Mouse (Mus musculus) myocyte (in vitro differentiated cells): ENCODE results near the gene Mad2l2. TPM values are rescaled to one million over a fixed set of nuclear protein-coding genes. Genes with fewer than 3 reads are reported as not detected.
"Not testable (repeated sequence)": the region's sequence is repeated elsewhere in the genome, so short reads cannot be mapped to it uniquely, and the experiment has no call there.

Experiments
- H3K27me3 ChIP-seq: one replicate; pipeline ENCODE4 v1.6.1; 2011; ENCODE audit not compliant: control insufficient read depth, insufficient read depth, insufficient read length
- H3K36me3 ChIP-seq: one replicate; pipeline ENCODE4 v1.6.1; 2011; ENCODE audit not compliant: control insufficient read depth, insufficient read depth
- H3K4me2 ChIP-seq: one replicate; pipeline ENCODE4 v1.6.1; 2011; ENCODE audit warnings: low read depth, control low read depth
- H3K4me3 ChIP-seq: one replicate; pipeline ENCODE4 v1.5.1; 2011; ENCODE audit warnings: mild to moderate bottlenecking, control low read depth, moderate library complexity
- H3K79me2 ChIP-seq: one replicate; pipeline ENCODE4 v1.6.1; 2011; ENCODE audit not compliant: control insufficient read depth, insufficient read depth
- H3ac ChIP-seq: one replicate; pipeline ENCODE4 v1.6.1; 2011; ENCODE audit not compliant: control insufficient read depth, insufficient read length
- CEBPB ChIP-seq: IDR thresholded peaks from 2 replicates; pipeline ENCODE4 v1.6.1; 2011; ENCODE audit warnings: mild to moderate bottlenecking, moderate library complexity; ENCODE audit not compliant: poor library complexity, insufficient read depth, severe bottlenecking
- E2F4 ChIP-seq: IDR thresholded peaks from one replicate; pipeline ENCODE4 v1.6.1; 2011; ENCODE audit warnings: mild to moderate bottlenecking, control low read depth, moderate library complexity; ENCODE audit not compliant: insufficient read depth
- MAX ChIP-seq: IDR thresholded peaks from one replicate; pipeline ENCODE4 v1.6.1; 2011; ENCODE audit warnings: low read depth, mild to moderate bottlenecking, control low read depth
- MYOD1 ChIP-seq, 3 experiments: IDR thresholded peaks; one replicate each; pipeline ENCODE4 v1.6.1; 2011; ENCODE audit warnings: control low read depth in 2 of 3, low read depth in 2 of 3, mild to moderate bottlenecking in 2 of 3, moderate library complexity in 1 of 3; ENCODE audit not compliant: insufficient read length in 2 of 3, control insufficient read depth in 1 of 3
- MYOG ChIP-seq, 3 experiments: IDR thresholded peaks; one replicate each; pipeline ENCODE4 v1.6.1; 2011; ENCODE audit warnings: control low read depth in 2 of 3, low read depth in 2 of 3, mild to moderate bottlenecking in 2 of 3; ENCODE audit not compliant: insufficient read length in 2 of 3, control insufficient read depth in 1 of 3, insufficient read depth in 1 of 3
- POLR2A ChIP-seq: IDR thresholded peaks from one replicate; pipeline ENCODE4 v1.6.1; 2011; ENCODE audit warnings: low read depth, mild to moderate bottlenecking, control low read depth, moderate library complexity; ENCODE audit not compliant: insufficient read length
- POLR2AphosphoS2 ChIP-seq: IDR thresholded peaks from one replicate; pipeline ENCODE4 v1.6.1; 2011; ENCODE audit warnings: low read depth, control low read depth; ENCODE audit not compliant: insufficient read length
- REST ChIP-seq: IDR thresholded peaks from one replicate; pipeline ENCODE4 v1.6.1; 2011; ENCODE audit warnings: mild to moderate bottlenecking, control low read depth, moderate library complexity; ENCODE audit not compliant: insufficient read depth, insufficient read length
- SRF ChIP-seq: IDR thresholded peaks from one replicate; pipeline ENCODE4 v1.6.1; 2011; ENCODE audit warnings: low read depth; ENCODE audit not compliant: control insufficient read depth, insufficient read length
- TCF12 ChIP-seq: IDR thresholded peaks from one replicate; pipeline ENCODE4 v1.6.1; 2011; ENCODE audit warnings: mild to moderate bottlenecking, control low read depth; ENCODE audit not compliant: poor library complexity, insufficient read depth, severe bottlenecking
- TCF3 ChIP-seq: IDR thresholded peaks from one replicate; pipeline ENCODE4 v1.6.1; 2011; ENCODE audit warnings: low read depth, control low read depth; ENCODE audit not compliant: insufficient read length
- USF1 ChIP-seq: IDR thresholded peaks from one replicate; pipeline ENCODE4 v1.6.1; 2011; ENCODE audit warnings: low read depth, mild to moderate bottlenecking, control low read depth, moderate library complexity
- polyA plus RNA-seq: library from polyadenylated mRNA; unstranded; fragments of >200 nt; fragmentation: generic; extraction: Trizol; gene quantifications from one replicate; pipeline ENCODE4 v1.2.1, GENCODE M21; 2012; ENCODE audit warnings: missing spikeins

Mad2l2 gene
- polyA plus RNA-seq, 1 experiment: 31.0 TPM

DNA sequence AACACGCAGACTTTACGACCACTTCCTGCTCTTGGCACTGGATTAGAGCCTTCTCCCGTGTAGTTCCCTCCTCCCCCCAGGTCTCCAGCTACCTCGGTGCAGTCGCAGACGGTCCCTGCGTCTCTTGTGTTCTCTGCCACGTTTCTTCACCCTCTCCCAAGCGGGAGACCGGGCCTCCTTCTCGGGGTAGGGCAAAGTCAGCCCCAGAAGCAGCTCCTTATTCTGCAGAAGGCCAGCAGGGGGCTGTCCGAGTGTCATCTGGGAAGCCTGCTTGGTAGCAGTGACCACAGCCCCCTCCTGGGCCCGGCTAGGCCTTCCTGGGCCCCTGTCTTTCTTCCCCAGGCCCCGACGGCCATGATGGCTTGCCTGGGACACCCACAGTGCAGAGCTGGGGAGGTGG is 14.7 kb upstream of the Mad2l2 start:
- no peak overlapping the region for H3ac ChIP-seq
- no peaks in the 10 kb centered on the region for H3K36me3 ChIP-seq
- peak overlapping the region; percentile 38 for H3K4me2 ChIP-seq
- TF ChIP-seq TCF3: no peak
- TF ChIP-seq TCF12: no peak
- TF ChIP-seq USF1: no peak
- TF ChIP-seq POLR2AphosphoS2: no peak
- H3K27me3 ChIP-seq: peaks cover 6% of the 10 kb centered on the region
- H3K79me2 ChIP-seq: no peaks in the 10 kb centered on the region
- no peak overlapping the region for H3K4me3 ChIP-seq

GRCm38 (mm10) chr4:148116657-148117056 is 13.5 kb upstream of the Mad2l2 start:
- Histone ChIP-seq H3K79me2 (no peaks in the 10 kb centered on the region), H3K4me2 (no peak overlapping the region), H3ac (no peak overlapping the region), H3K27me3 (peaks cover 6% of the 10 kb centered on the region), H3K4me3 (no peak overlapping the region), H3K36me3 (no peaks in the 10 kb centered on the region)
- TF ChIP-seq MYOD1 (IDR thresholded peaks at IDR 0.05; ENCODE audit: control insufficient read depth in 1 of 3, insufficient read length in 2 of 3, low read depth in 2 of 3) (no peak), E2F4 (no peak)

DNA sequence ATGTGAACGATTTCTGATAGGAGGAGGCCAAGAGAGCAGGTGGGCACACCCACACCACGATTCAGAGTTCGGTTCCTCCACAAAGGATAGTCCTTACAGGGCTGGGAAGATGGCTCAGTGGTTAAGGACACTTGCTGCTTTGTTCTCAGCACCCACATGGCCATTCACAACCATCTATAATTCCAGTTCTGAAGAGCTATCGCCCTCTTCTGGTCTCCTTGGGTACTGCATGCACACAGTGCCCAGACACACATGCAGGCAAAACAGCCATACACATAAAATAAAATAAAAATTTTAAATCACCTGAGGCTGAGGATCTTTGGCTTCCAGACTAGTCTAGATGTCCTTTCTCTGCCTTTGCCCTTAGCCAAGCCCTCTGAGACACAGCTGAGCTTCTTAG is 12.8 kb upstream of the Mad2l2 start:
- Histone ChIP-seq H3ac (no peak overlapping the region), H3K4me3 (no peak overlapping the region), H3K4me2 (no peak overlapping the region), H3K27me3 (peaks cover 6% of the 10 kb centered on the region), H3K36me3 (no peaks in the 10 kb centered on the region), H3K79me2 (no peaks in the 10 kb centered on the region)
- TF ChIP-seq MYOG (IDR thresholded peaks at IDR 0.05; ENCODE audit: control insufficient read depth in 1 of 3, insufficient read depth in 1 of 3, insufficient read length in 2 of 3, low read depth in 2 of 3): no peak
- TF ChIP-seq POLR2A: no peak

- not testable (repeated sequence) for H3K4me2 ChIP-seq, H3K4me3 ChIP-seq, H3ac ChIP-seq, H3K79me2 ChIP-seq, H3K27me3 ChIP-seq, H3K36me3 ChIP-seq
These were observed 10.6 kb upstream of the Mad2l2 start for GRCm38 (mm10) chr4:148119578-148119977.

DNA sequence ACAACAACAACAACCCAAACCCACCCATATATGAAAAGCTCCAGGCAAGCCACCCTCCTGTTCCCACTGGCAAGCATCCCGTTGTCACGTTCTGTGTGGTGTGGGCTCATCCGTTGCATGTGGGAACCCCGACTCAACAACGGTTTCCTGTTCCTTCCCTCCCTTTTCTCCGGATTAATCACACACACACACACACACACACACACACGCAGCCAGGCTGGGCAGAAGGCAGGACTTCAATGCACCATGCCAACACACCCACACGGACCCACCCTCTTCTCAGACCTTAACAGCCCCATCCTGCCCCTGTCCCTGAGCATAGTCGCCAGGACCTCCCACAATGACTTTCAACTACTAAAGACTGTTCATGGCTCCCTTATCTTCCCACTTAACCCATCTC is 9.6 kb upstream of the Mad2l2 start:
- Histone ChIP-seq H3K4me3 (no peak overlapping the region), H3K36me3 (no peaks in the 10 kb centered on the region), H3K27me3 (no peaks in the 10 kb centered on the region), H3K4me2 (no peak overlapping the region), H3K79me2 (no peaks in the 10 kb centered on the region), H3ac (no peak overlapping the region)
- TF ChIP-seq MYOD1 (IDR thresholded peaks at IDR 0.05; ENCODE audit: control insufficient read depth in 1 of 3, insufficient read length in 2 of 3, low read depth in 2 of 3): no peak
- no peak for TF ChIP-seq POLR2A
- TF ChIP-seq USF1: no peak
- TF ChIP-seq TCF3: no peak
- TF ChIP-seq MYOG (IDR thresholded peaks at IDR 0.05; ENCODE audit: control insufficient read depth in 1 of 3, insufficient read depth in 1 of 3, insufficient read length in 2 of 3, low read depth in 2 of 3): no peak
- TF ChIP-seq SRF: no peak
- no peak for TF ChIP-seq MAX
- TF ChIP-seq REST: no peak

GRCm38 (mm10) chr4:148121362-148121761 is 8.8 kb upstream of the Mad2l2 start:
- TF ChIP-seq POLR2A (no peak), CEBPB (no peak), TCF3 (no peak)
- Histone ChIP-seq H3K4me2 (no peak overlapping the region), H3K4me3 (no peak overlapping the region), H3ac (no peak overlapping the region), H3K79me2 (no peaks in the 10 kb centered on the region), H3K27me3 (no peaks in the 10 kb centered on the region), H3K36me3 (no peaks in the 10 kb centered on the region)
